Mouse (Mus musculus) cerebellum, adult 2 months (tissue): ENCODE results near the gene Gm9821.

Experiments used
- CTCF ChIP-seq: fragments of 200-500 bp; IDR thresholded peaks from 2 replicates; pipeline ENCODE4 v1.5.1; 2011; ENCODE audit warnings: low read depth, mild to moderate bottlenecking, control low read depth, low read length, moderate library complexity, borderline replicate concordance; ENCODE audit not compliant: insufficient read depth
- POLR2A ChIP-seq: fragments of 200-500 bp; IDR thresholded peaks from 2 replicates; pipeline ENCODE4 v1.6.1; 2011; ENCODE audit warnings: low read length, control low read depth, borderline replicate concordance; ENCODE audit not compliant: insufficient read depth

- no peak for TF ChIP-seq CTCF
- TF ChIP-seq POLR2A, result no peak
Measured at GRCm38 (mm10) chr2:91903171-91903925, 42.2 kb upstream of the Gm9821 start.
